Mouse (Mus musculus) forebrain, embryonic 11.5 days (tissue): ENCODE measurements around the gene Cmklr1. TPM values are rescaled to one million over a fixed set of nuclear protein-coding genes. Genes with fewer than 3 reads are reported as not detected.
A peak's percentile ranks its signal among the peaks of the same experiment; 100 is the strongest.

Source experiments
- ATAC-seq: fragments of 200-750 bp; cut with Nextera tagmentation; replicated peaks from 2 replicates; pipeline ENCODE4 v1.8.0; 2017; ENCODE audit warnings: moderate TSS enrichment; ENCODE audit not compliant: low FRiP score
- DNase-seq: peaks from one replicate; pipeline ENCODE4 v3.0.0-alpha.2; 2017; ENCODE audit warnings: low spot score
- H3K27ac ChIP-seq: fragments of 300-500 bp; sonication (generic); 2 replicates; pipeline ENCODE4 v1.5.1; 2014; ENCODE audit warnings: low read depth, low read length
- H3K27me3 ChIP-seq: fragments of 300-500 bp; sonication (generic); 2 replicates; pipeline ENCODE4 v1.6.1; 2014; ENCODE audit warnings: mild to moderate bottlenecking, low read length, mixed read lengths; ENCODE audit not compliant: control insufficient read depth, insufficient read depth
- H3K36me3 ChIP-seq: fragments of 300-500 bp; sonication (generic); 2 replicates; pipeline ENCODE4 v1.6.1; 2014; ENCODE audit warnings: mild to moderate bottlenecking, low read length, moderate library complexity, mixed read lengths; ENCODE audit not compliant: control insufficient read depth, insufficient read depth
- H3K4me1 ChIP-seq: fragments of 300-500 bp; sonication (generic); replicated peaks from 2 replicates; pipeline ENCODE4 v1.6.1; 2014; ENCODE audit warnings: low read length, mixed read lengths; ENCODE audit not compliant: control insufficient read depth, insufficient read depth
- H3K4me2 ChIP-seq: fragments of 300-500 bp; sonication (generic); 2 replicates; pipeline ENCODE4 v1.6.1; 2014; ENCODE audit warnings: low read depth, mild to moderate bottlenecking, low read length, moderate library complexity, mixed read lengths; ENCODE audit not compliant: severe bottlenecking
- H3K4me3 ChIP-seq: fragments of 300-500 bp; sonication (generic); 2 replicates; pipeline ENCODE4 v1.5.1; 2014; ENCODE audit warnings: low read depth, low read length
- H3K9ac ChIP-seq: fragments of 300-500 bp; sonication (generic); 2 replicates; pipeline ENCODE4 v1.6.1; 2014; ENCODE audit warnings: low read length
- H3K9me3 ChIP-seq: fragments of 300-500 bp; sonication (generic); 2 replicates; pipeline ENCODE4 v1.6.1; 2016; ENCODE audit warnings: low read length, mixed read lengths; ENCODE audit not compliant: control insufficient read depth
- WGBS: fragments of 180-500 bp; shearing (Covaris S2); extraction: QIAGEN DNeasy Blood & Tissue Kit; methylation state at CpG from one replicate; pipeline ENCODE4 v1.1.7; 2014; 5-methylcytosine and 5-hydroxymethylcytosine counted together
- polyA plus RNA-seq: library from polyadenylated mRNA; unstranded; fragments of >200 nt; fragmentation: Nextera tagmentation; extraction: Ambion mirVana; gene quantifications from 2 replicates; pipeline ENCODE4 v1.2.1, GENCODE M21; 2014

Cmklr1 gene
- polyA plus RNA-seq, 1 experiment from 2014 or later, result 1.1 TPM

DNA sequence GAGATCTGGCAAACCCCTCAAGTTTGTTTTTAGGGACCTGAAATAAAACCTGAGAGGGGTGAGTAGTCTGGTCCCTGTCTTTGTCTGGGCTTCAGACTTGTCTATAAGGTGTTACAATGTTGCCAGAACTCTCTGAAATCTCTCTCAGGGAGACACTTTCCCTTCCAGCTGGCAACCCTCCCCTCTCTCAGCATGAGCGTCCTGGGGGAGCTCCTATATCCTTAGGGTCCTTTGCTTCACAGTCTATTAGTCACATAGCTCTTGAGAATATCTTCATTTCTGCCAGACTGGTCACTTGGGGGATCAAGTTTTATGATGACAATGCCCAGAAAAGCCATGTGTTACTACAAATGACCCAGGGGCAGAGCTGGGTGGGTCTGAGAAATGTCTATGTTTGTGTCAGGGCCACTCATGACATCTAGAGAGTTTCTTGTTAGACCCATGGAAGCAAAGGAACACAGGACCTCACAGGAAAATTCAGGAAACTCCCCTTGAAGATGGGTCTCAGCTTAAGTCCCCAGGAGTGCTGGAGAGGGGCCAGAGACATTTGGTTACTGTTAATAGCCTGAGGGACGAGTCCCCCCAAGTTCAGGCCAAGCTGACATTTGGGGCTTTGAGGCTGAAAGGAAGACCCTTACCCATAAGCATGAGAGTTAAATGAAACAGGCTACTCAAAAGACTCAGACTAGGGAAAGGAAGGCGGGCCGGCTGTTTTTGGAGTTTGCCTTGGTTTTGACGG lies 66.6 kb downstream of the Cmklr1 start:
- Histone ChIP-seq H3K36me3 (no peaks in the 10 kb centered on the region), H3K4me2 (no peak overlapping the region), H3K4me3 (no peak overlapping the region), H3K27me3 (no peaks in the 10 kb centered on the region), H3K4me1 (no peaks in the 10 kb centered on the region; the same call in 1 of the 2 replicates), H3K9me3 (no peaks in the 10 kb centered on the region), H3K27ac (no peak overlapping the region), H3K9ac (no peak overlapping the region)
- no peak for DNase-seq
- no peak for ATAC-seq
- 74% methylated on average over 5 of the region's 5 CpGs for WGBS

DNA sequence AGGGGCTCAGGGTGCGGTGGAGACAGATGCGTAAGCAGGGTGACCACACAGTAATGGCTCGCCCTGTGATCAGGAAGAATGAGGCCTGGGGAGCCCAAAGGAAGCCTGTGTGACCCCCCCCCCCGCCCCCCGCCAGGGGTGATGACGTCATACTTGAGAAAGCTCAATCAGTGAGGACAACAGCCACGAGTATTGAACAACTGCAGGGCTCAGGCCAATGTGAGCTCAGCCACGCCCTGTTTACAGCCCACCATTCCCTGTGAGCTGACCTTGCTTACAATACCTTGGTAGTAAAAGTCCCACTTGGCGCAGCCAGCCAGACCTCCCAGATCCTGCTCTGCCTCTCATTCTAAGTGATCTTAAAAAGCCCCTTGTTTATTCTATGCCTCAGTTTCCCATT lies 69.4 kb downstream of the Cmklr1 start:
- Histone ChIP-seq H3K4me2 (no peak overlapping the region), H3K4me1 (no peaks in the 10 kb centered on the region; the same call in 1 of the 2 replicates), H3K9ac (no peak overlapping the region), H3K36me3 (no peaks in the 10 kb centered on the region), H3K4me3 (no peak overlapping the region), H3K27me3 (no peaks in the 10 kb centered on the region), H3K9me3 (no peaks in the 10 kb centered on the region), H3K27ac (no peak overlapping the region)
- ATAC-seq (no peak), DNase-seq (no peak)
- WGBS, result 60% methylated on average over 9 of the region's 9 CpGs

DNA sequence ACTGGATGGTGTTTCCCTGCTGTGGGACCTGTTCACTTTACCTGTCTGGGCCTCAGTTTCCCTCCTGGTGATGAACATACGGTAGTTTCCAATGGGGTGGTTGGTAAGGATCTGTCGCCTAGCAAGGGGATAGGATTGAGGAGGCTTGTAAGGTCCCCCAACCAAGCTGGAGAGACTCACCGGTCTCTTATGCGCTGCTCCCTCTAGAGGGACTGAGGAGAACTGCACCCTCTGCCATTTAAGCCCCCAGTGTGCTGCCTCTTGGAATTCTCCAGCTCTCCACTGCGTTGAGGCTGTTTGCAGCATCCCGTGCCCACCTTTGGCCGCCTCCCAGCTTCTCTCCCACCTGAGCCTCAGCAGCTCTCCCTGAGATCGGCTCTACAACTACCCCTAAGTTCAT lies 70.0 kb downstream of the Cmklr1 start:
- no peaks in the 10 kb centered on the region for H3K27me3 ChIP-seq
- DNase-seq (peak; percentile 65), ATAC-seq (no peak)
- no peak overlapping the region for H3K27ac ChIP-seq
- H3K9me3 ChIP-seq, result no peaks in the 10 kb centered on the region
- no peak overlapping the region for H3K9ac ChIP-seq
- H3K4me3 ChIP-seq, result no peak overlapping the region
- H3K4me1 ChIP-seq, result no peaks in the 10 kb centered on the region; the same call in 1 of the 2 replicates
- WGBS, result 49% methylated on average over 8 of the region's 8 CpGs
- H3K36me3 ChIP-seq, result no peaks in the 10 kb centered on the region
- H3K4me2 ChIP-seq, result no peak overlapping the region

DNA sequence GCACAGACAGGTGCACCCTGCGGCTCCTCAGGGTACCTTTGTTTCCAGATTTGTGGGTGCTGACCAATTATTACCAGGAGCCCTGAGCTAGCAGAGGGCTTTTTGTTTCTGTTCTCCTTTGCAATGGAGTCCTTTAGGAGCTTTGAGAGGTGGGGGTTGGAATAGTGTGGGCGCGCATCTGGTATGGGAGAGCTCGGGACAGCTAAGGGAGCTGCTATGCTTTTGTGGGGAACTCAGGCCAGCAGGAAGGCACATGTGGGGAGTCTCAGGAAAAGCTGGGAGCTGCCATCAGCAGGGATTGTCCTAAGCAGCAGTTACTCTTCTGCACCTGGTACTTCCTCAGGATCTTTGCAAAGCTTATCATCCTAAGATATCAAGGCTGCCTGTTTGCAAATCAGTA lies 71.1 kb downstream of the Cmklr1 start:
- ATAC-seq, result no peak
- WGBS, result 89% methylated on average over 4 of the region's 4 CpGs
- H3K36me3 ChIP-seq, result no peaks in the 10 kb centered on the region
- H3K9me3 ChIP-seq, result no peaks in the 10 kb centered on the region
- no peak for DNase-seq
- H3K4me3 ChIP-seq, result no peak overlapping the region
- H3K4me2 ChIP-seq, result no peak overlapping the region
- H3K27me3 ChIP-seq, result no peaks in the 10 kb centered on the region
- no peak overlapping the region for H3K27ac ChIP-seq
- H3K9ac ChIP-seq, result no peak overlapping the region
- H3K4me1 ChIP-seq, result no peaks in the 10 kb centered on the region

DNA sequence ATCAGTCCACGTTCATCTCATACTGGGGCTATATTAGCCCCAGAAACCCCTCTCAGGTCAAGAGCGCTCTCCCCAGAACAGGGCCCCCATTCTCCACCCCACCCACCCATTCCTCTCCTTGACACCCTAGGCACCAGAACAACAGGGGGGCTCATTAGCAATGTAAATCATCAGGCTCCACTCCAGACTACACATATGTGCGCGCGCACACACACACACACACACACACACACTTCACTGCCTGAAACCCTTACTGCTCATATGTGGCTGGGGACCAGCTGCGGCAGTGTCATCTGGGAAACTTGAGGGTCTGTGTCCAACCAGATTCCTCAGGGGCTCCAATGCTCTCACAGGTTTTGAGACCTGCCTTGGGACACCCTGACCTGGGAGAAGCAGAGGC lies 71.8 kb downstream of the Cmklr1 start:
- Histone ChIP-seq H3K4me2 (no peak overlapping the region), H3K4me3 (no peak overlapping the region), H3K4me1 (no peaks in the 10 kb centered on the region), H3K9ac (no peak overlapping the region), H3K27ac (no peak overlapping the region), H3K9me3 (no peaks in the 10 kb centered on the region), H3K27me3 (no peaks in the 10 kb centered on the region), H3K36me3 (no peaks in the 10 kb centered on the region)
- 91% methylated on average over 6 of the region's 6 CpGs for WGBS
- no peak for ATAC-seq
- no peak for DNase-seq

DNA sequence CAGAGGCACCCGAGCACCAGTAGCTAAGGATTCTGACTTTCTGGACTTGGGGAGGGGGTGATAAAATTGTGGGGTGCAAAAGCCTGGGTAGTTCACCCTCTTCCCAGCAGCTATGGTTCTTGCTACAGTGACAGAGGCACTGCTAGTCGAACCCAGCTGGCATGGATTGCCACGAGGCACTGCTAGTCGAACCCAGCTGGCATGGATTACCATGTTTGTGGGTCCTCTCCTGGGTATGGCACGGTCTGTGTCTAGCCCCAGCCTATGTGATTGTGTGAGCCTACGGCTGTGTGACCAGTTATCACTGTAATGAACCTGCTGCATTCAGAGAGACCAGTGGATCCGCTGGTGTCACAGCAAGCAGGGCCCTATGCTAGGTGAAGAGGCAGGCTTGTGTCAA lies 72.7 kb downstream of the Cmklr1 start:
- Histone ChIP-seq H3K27me3 (no peaks in the 10 kb centered on the region), H3K4me2 (no peak overlapping the region), H3K4me3 (no peak overlapping the region), H3K27ac (no peak overlapping the region), H3K9ac (no peak overlapping the region), H3K9me3 (no peaks in the 10 kb centered on the region), H3K36me3 (no peaks in the 10 kb centered on the region), H3K4me1 (no peaks in the 10 kb centered on the region)
- DNase-seq (no peak), ATAC-seq (no peak)
- WGBS, result 78% methylated on average over 7 of the region's 7 CpGs

DNA sequence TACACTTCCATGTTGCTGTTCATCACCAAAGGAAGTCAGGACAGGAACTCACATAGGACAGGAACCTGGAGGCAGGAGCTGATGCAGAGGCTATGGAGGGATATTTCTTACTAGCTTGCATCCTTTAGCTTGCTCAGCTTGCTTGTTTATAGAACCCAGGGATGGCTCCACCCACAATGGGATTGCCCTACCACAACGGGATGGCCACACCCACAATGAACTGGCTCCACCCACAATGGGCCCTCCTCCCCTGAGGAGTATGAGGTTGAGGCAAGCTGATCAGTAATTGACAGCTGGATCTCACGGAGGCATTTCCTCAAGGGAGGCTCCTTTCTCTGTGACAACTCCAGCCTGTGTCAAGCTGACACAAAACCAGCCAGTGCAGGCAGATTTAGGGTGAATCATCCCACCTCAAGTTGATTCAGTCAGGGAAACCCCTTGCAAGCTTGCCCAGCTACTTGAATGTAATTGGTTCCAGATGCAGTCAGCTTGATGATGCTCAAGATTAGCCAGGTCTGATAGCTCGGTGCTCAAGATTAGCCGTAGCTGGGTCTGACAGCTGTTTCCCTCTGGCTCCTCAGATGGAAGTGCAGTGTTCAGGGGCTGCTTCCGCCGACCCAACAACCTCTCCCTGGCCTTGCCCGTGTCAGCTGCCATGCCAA lies 80.0 kb downstream of the Cmklr1 start:
- H3K4me3 ChIP-seq, result no peak overlapping the region
- H3K4me1 ChIP-seq, result no peaks in the 10 kb centered on the region
- ATAC-seq (no peak), DNase-seq (no peak)
- no peaks in the 10 kb centered on the region for H3K9me3 ChIP-seq
- no peaks in the 10 kb centered on the region for H3K36me3 ChIP-seq
- no peak overlapping the region for H3K27ac ChIP-seq
- H3K9ac ChIP-seq, result no peak overlapping the region
- WGBS, result 57% methylated on average over 7 of the region's 7 CpGs
- no peak overlapping the region for H3K4me2 ChIP-seq
- H3K27me3 ChIP-seq, result no peaks in the 10 kb centered on the region

DNA sequence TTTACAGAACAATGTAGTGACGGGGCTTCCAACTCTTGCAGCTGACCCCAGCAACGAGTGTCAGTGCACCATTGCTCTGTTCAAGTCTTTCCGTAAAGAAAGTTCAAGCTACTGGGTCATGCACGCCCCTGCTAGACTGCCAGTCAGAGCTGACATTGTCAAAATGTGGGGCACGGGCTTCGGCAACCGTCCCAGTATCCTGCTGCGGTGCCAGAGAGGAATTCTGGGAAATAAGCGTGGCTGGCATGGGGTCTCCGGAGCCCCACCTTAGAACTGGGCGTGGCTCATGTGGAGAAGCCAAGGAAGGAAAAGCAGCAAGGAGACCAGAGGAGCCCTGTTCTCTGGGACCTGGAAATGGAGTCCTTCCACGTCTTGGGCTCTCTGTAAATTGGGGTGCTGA lies 84.4 kb downstream of the Cmklr1 start:
- WGBS, result 74% methylated on average over 12 of the region's 12 CpGs

More for the DNA sequence above, 84.4 kb downstream of the Cmklr1 start:
- no peaks in the 10 kb centered on the region for H3K9me3 ChIP-seq
- no peak overlapping the region for H3K27ac ChIP-seq
- no peaks in the 10 kb centered on the region for H3K27me3 ChIP-seq
- H3K4me2 ChIP-seq, result no peak overlapping the region
- no peaks in the 10 kb centered on the region for H3K4me1 ChIP-seq
- no peak overlapping the region for H3K4me3 ChIP-seq
- no peaks in the 10 kb centered on the region for H3K36me3 ChIP-seq
- H3K9ac ChIP-seq, result no peak overlapping the region
- ATAC-seq, result no peak
- no peak for DNase-seq
